Mouse (Mus musculus) cortical plate, adult 2 months (tissue): ENCODE data around the gene Eif4g3.
A peak's percentile ranks its signal among the peaks of the same experiment; 100 is the strongest.

ENCODE experiments used
- CTCF ChIP-seq: fragments of 200-500 bp; IDR thresholded peaks from 2 replicates; pipeline ENCODE4 v1.5.1; 2011; ENCODE audit warnings: mild to moderate bottlenecking, control low read depth, low read length; ENCODE audit not compliant: insufficient read depth; ENCODE audit errors: extremely low read depth
- POLR2A ChIP-seq: fragments of 200-500 bp; IDR thresholded peaks from 2 replicates; pipeline ENCODE4 v1.6.1; 2011; ENCODE audit warnings: mild to moderate bottlenecking, low read length, control low read depth; ENCODE audit not compliant: insufficient read depth; ENCODE audit errors: extremely low read depth

- TF ChIP-seq CTCF (0 out of 2 replicates have a peak, but pooled peaks have one; percentile 14), POLR2A (no peak)
These were observed 137.3 kb downstream of the Eif4g3 start for GRCm38 (mm10) chr4:138130149-138130548.
